Mouse (Mus musculus): ENCODE data around the gene Pax7.

The Pax7 gene

GRCm38 (mm10) chr4:139813371-139813960, 19.9 kb downstream of the Pax7 start:
- no peak for DNase-seq (ENCODE audit: low read depth, low spot score)

GRCm38 (mm10) chr4:139811901-139812300, 21.4 kb downstream of the Pax7 start:
- no peak for DNase-seq (ENCODE audit: low read depth, low spot score)

GRCm38 (mm10) chr4:139811475-139811874, 21.9 kb downstream of the Pax7 start:
- DNase-seq (ENCODE audit: low read depth, low spot score) = no peak

GRCm38 (mm10) chr4:139810762-139811438, 22.4 kb downstream of the Pax7 start:
- no peak for DNase-seq (ENCODE audit: low read depth, low spot score)

- DNase-seq (ENCODE audit: low read depth, low spot score) = no peak
Observed at GRCm38 (mm10) chr4:139809381-139809820, 23.9 kb downstream of the Pax7 start.

- no peak for DNase-seq (ENCODE audit: low read depth, low spot score)
Observed at GRCm38 (mm10) chr4:139807820-139808219, 25.5 kb downstream of the Pax7 start.

- DNase-seq (ENCODE audit: low read depth, low spot score) = no peak
Observed at GRCm38 (mm10) chr4:139807191-139807808, 26.0 kb downstream of the Pax7 start.

GRCm38 (mm10) chr4:139804896-139805295, 28.4 kb downstream of the Pax7 start:
- DNase-seq (ENCODE audit: low read depth, low spot score) = no peak

GRCm38 (mm10) chr4:139803981-139804380, 29.3 kb downstream of the Pax7 start:
- no peak for DNase-seq (ENCODE audit: low read depth, low spot score)

- DNase-seq (ENCODE audit: low read depth, low spot score) = no peak
Observed at GRCm38 (mm10) chr4:139799436-139800100, 33.8 kb downstream of the Pax7 start.

- DNase-seq (ENCODE audit: low read depth, low spot score) = no peak
Observed at GRCm38 (mm10) chr4:139797344-139797743, 36.0 kb downstream of the Pax7 start.

- DNase-seq (ENCODE audit: low read depth, low spot score) = no peak
Observed at GRCm38 (mm10) chr4:139796115-139796514, 37.2 kb downstream of the Pax7 start.

GRCm38 (mm10) chr4:139791168-139791567, 42.2 kb downstream of the Pax7 start:
- DNase-seq (ENCODE audit: low read depth, low spot score) = no peak

GRCm38 (mm10) chr4:139789772-139790171, 43.6 kb downstream of the Pax7 start:
- peak; percentile 33 for DNase-seq (ENCODE audit: low read depth, low spot score)

- no peak for DNase-seq (ENCODE audit: low read depth, low spot score)
Observed at GRCm38 (mm10) chr4:139782926-139783467, 50.3 kb downstream of the Pax7 start.

- DNase-seq (ENCODE audit: low read depth, low spot score) = no peak
Observed at GRCm38 (mm10) chr4:139771125-139771631, 62.1 kb downstream of the Pax7 start.

GRCm38 (mm10) chr4:139767823-139768222, 65.5 kb downstream of the Pax7 start:
- no peak for DNase-seq (ENCODE audit: low read depth, low spot score)

GRCm38 (mm10) chr4:139767115-139767718, 66.1 kb downstream of the Pax7 start:
- no peak for DNase-seq (ENCODE audit: low read depth, low spot score)

- DNase-seq (ENCODE audit: low read depth, low spot score) = no peak
Observed at GRCm38 (mm10) chr4:139761911-139762310, 71.4 kb downstream of the Pax7 start.

GRCm38 (mm10) chr4:139760736-139761135, 72.6 kb downstream of the Pax7 start:
- no peak for DNase-seq (ENCODE audit: low read depth, low spot score)

All from WW6 (cell line).